Mouse (Mus musculus) embryonic facial prominence, embryonic 11.5 days (tissue): ENCODE data around the gene Crybb1. TPM values are rescaled to one million over a fixed set of nuclear protein-coding genes. Genes with fewer than 3 reads are reported as not detected.

Experiments used
- ATAC-seq: fragments of 200-750 bp; cut with Nextera tagmentation; replicated peaks from 2 replicates; pipeline ENCODE4 v1.8.0; 2017; ENCODE audit warnings: low read depth; ENCODE audit not compliant: insufficient number of reproducible peaks, low FRiP score, low TSS enrichment
- DNase-seq: peaks from one replicate; pipeline ENCODE4 v3.0.0-alpha.2; 2015; ENCODE audit warnings: low spot score
- H3K27ac ChIP-seq: fragments of 300-500 bp; sonication (generic); replicated peaks from 2 replicates; pipeline ENCODE4 v1.5.1; 2014; ENCODE audit warnings: mild to moderate bottlenecking, low read depth, low read length, control low read depth
- H3K27me3 ChIP-seq: fragments of 300-500 bp; sonication (generic); 2 replicates; pipeline ENCODE4 v1.6.1; 2014; ENCODE audit warnings: mild to moderate bottlenecking, low read length, moderate library complexity, mixed read lengths; ENCODE audit not compliant: control insufficient read depth, insufficient read depth
- H3K36me3 ChIP-seq: fragments of 300-500 bp; sonication (generic); replicated peaks from 2 replicates; pipeline ENCODE4 v1.6.1; 2014; ENCODE audit warnings: low read depth, mild to moderate bottlenecking, low read length, moderate library complexity, mixed read lengths; ENCODE audit not compliant: control insufficient read depth, insufficient read depth
- H3K4me1 ChIP-seq: fragments of 300-500 bp; sonication (generic); 2 replicates; pipeline ENCODE4 v1.6.1; 2014; ENCODE audit warnings: low read length, mixed read lengths; ENCODE audit not compliant: control insufficient read depth, insufficient read depth
- H3K4me2 ChIP-seq: fragments of 300-500 bp; sonication (generic); 2 replicates; pipeline ENCODE4 v1.6.1; 2014; ENCODE audit warnings: low read depth, mild to moderate bottlenecking, control low read depth, low read length, moderate library complexity
- H3K4me3 ChIP-seq: fragments of 300-500 bp; sonication (generic); 2 replicates; pipeline ENCODE4 v1.5.1; 2014; ENCODE audit warnings: low read depth, low read length, control low read depth
- H3K9ac ChIP-seq: fragments of 300-500 bp; sonication (generic); replicated peaks from 2 replicates; pipeline ENCODE4 v1.6.1; 2014; ENCODE audit warnings: mild to moderate bottlenecking, control low read depth, low read length
- H3K9me3 ChIP-seq: fragments of 300-500 bp; sonication (generic); replicated peaks from 2 replicates; pipeline ENCODE4 v1.6.1; 2016; ENCODE audit warnings: mild to moderate bottlenecking, low read length, inconsistent platforms, mixed read lengths; ENCODE audit not compliant: control insufficient read depth
- whole genome bisulfite sequencing: fragments of 180-500 bp; shearing (Covaris S2); extraction: QIAGEN DNeasy Blood & Tissue Kit; methylation state at CpG from one replicate; pipeline ENCODE4 v1.1.7; 2014; 5-methylcytosine and 5-hydroxymethylcytosine counted together
- polyA plus RNA-seq: library from polyadenylated mRNA; unstranded; fragments of >200 nt; fragmentation: Nextera tagmentation; extraction: Ambion mirVana; gene quantifications from 2 replicates; pipeline ENCODE4 v1.2.1, GENCODE M21; 2014

Gene Crybb1
- polyA plus RNA-seq, 1 experiment from 2014 or later: 2.7 TPM

DNA sequence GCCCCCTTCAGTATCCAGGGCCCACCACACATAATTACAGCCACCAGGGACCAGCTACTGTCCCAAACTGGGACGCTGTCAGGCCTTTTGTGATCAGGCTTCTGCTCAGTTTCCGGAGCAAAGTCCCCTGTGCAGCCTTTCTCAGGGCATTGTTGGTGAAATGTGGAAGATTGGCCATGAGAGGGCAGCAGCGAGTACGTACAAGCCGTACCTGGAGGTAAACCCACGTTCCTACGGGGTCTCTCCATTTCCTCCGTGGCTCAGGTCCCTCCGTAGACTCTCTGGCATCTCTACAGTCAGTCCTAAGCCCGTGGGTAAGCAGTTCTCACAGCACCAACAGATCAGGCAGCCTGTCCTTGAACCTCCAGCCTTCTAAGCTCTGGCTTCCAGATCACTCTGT, 41.2 kb upstream of the Crybb1 start:
- 3% methylated on average over 10 of the region's 10 CpGs for WGBS
- DNase-seq: peak; percentile 87
- H3K4me1 ChIP-seq: peaks cover 6% of the 10 kb centered on the region; the same call in 1 of the 2 replicates
- no peak; the same call in 1 of the 2 replicates for ATAC-seq
- H3K4me3 ChIP-seq: no peak overlapping the region
- no peaks in the 10 kb centered on the region for H3K9me3 ChIP-seq
- H3K9ac ChIP-seq: peak overlapping the region; percentile 39; the same call in 1 of the 2 replicates
- no peak overlapping the region for H3K4me2 ChIP-seq
- no peaks in the 10 kb centered on the region for H3K36me3 ChIP-seq
- no peaks in the 10 kb centered on the region for H3K27me3 ChIP-seq
- 0 out of 2 replicates have a peak overlapping the region, but pooled peaks have one; percentile 20 for H3K27ac ChIP-seq

DNA sequence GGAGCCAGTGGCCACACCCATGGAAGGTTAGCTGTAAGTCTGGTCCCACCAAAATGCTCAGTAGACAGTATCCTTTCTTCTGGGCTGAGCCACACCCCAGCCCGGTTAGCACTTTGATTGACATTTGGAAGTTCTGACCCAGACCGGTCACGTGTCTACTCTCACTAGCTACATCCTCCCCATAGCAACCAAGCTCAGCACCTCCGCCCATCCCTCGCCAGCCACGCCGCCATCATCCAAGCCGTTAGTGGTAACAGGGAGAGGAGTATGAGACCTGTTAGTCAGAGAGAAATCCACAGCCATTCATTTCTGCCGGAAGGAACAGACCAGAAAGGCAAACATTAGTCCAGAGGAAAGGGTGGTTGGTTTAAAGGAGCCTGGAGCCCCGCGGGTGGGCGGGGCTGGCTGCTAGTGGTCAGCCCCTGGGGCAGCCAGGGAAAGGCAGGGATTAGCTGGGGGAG, 40.3 kb upstream of the Crybb1 start:
- peak overlapping the region; percentile 29 for H3K9ac ChIP-seq
- H3K27ac ChIP-seq: peak overlapping the region; percentile 76
- DNase-seq: no peak
- 0 out of 2 replicates have a peak overlapping the region, but pooled peaks have one; percentile 12 for H3K4me3 ChIP-seq
- no peaks in the 10 kb centered on the region for H3K36me3 ChIP-seq
- no peaks in the 10 kb centered on the region for H3K9me3 ChIP-seq
- WGBS: 11% methylated on average over 12 of the region's 12 CpGs
- ATAC-seq: 0 out of 2 replicates have a peak, but pooled peaks have one; percentile 2
- peak overlapping the region; percentile 33 for H3K4me2 ChIP-seq
- peaks cover 6% of the 10 kb centered on the region; the same call in 1 of the 2 replicates for H3K4me1 ChIP-seq
- H3K27me3 ChIP-seq: no peaks in the 10 kb centered on the region

DNA sequence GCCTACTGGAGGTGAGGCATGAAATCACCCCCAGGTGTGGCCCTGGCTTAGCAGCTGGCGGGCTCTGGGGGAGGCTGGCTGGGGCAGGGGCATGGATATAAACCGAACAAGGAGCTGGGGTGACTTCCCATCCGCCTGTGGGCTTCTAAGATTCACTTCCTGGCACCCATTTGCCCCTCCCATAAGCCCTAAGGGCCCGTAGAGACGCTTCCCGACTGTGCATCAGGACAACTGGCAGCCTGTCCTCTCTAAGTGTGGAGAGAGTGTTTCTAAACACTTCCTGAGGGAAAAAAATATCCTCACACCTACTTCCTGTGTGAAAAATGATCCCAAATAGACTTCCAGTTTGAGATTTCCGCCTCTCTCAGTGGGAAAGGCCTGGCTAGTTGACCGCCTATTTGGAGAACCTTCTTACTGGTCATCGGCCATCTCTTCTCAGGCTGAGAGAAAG, 39.8 kb upstream of the Crybb1 start:
- H3K4me2 ChIP-seq: peak overlapping the region; percentile 33
- no peaks in the 10 kb centered on the region for H3K36me3 ChIP-seq
- peak overlapping the region; percentile 29 for H3K9ac ChIP-seq
- H3K9me3 ChIP-seq: no peaks in the 10 kb centered on the region
- DNase-seq (peak; percentile 71), ATAC-seq (no peak)
- peak overlapping the region; percentile 76 for H3K27ac ChIP-seq
- 0 out of 2 replicates have a peak overlapping the region, but pooled peaks have one; percentile 12 for H3K4me3 ChIP-seq
- WGBS: 24% methylated on average over 9 of the region's 9 CpGs
- peaks cover 6% of the 10 kb centered on the region; the same call in 1 of the 2 replicates for H3K4me1 ChIP-seq
- H3K27me3 ChIP-seq: no peaks in the 10 kb centered on the region

DNA sequence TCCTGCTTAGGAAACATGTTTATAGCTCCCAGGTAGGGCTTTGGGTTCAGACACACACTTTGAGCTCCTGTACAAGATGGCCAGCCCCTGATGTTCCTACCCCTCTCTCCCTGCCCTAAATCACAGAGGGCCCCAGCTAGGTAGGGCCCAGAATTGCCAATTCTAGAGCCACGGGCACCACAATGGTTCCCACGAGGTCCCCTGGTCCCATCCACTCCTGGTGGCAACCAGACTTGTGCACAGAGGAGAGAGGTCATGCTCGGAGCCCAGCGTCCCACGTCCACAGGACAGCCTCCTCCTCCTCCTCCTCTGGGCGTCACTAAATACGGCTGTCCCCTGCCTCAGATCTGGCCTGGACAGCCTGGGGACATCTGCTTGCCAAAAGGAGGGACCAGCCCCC, 39.3 kb upstream of the Crybb1 start:
- H3K4me3 ChIP-seq: no peak overlapping the region
- DNase-seq (no peak), ATAC-seq (no peak)
- no peaks in the 10 kb centered on the region for H3K9me3 ChIP-seq
- 79% methylated on average over 5 of the region's 7 CpGs for WGBS
- peaks cover 6% of the 10 kb centered on the region; the same call in 1 of the 2 replicates for H3K4me1 ChIP-seq
- H3K27me3 ChIP-seq: no peaks in the 10 kb centered on the region
- H3K9ac ChIP-seq: no peak overlapping the region
- H3K4me2 ChIP-seq: no peak overlapping the region
- no peaks in the 10 kb centered on the region for H3K36me3 ChIP-seq
- no peak overlapping the region for H3K27ac ChIP-seq

DNA sequence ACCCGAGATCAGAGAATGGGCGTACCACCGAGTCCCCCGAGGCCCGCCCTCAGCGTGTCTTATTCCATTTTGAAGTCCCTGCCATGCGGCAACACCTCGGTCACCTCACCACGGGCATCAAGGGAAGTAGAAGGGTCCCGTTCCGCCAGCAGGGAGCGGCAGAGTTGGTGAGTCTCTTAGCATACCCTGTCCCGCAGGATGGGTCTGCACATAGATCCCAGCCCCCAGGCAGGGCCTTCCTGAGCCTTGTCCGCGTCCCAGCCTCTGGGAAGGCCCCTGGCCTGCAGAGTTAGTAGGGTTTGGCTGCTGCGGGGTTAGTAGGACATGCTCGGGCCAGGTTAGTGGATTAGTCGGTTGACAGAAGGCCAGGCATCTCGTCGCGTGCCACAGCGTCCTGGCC, 38.6 kb upstream of the Crybb1 start:
- Histone ChIP-seq H3K36me3 (no peaks in the 10 kb centered on the region), H3K4me1 (peaks cover 6% of the 10 kb centered on the region; the same call in 1 of the 2 replicates), H3K27me3 (no peaks in the 10 kb centered on the region), H3K27ac (no peak overlapping the region), H3K9ac (no peak overlapping the region), H3K4me3 (no peak overlapping the region), H3K4me2 (no peak overlapping the region), H3K9me3 (no peaks in the 10 kb centered on the region)
- WGBS: 53% methylated on average over 22 of the region's 22 CpGs
- DNase-seq (no peak), ATAC-seq (no peak)

DNA sequence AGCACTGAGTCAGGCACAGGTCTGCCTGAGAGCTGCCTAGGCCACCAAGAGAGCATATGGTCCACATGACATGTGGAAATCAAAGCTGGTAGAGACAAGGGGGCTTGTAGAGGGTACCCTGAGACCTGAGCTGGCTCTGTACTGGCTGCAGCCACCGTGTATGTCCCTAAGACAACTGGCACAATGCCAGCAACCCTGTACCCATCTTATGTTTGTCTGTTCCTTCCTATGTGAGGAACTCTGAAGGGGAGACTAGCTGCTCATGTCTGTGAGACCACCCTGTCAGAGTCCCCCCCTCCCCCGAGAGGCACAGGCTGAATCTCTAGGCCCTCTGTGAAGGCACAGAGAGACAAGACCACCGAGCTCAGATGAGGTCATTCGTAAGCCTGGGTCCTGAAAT, 36.9 kb upstream of the Crybb1 start:
- H3K4me3 ChIP-seq: no peak overlapping the region
- H3K4me2 ChIP-seq: no peak overlapping the region
- ATAC-seq: no peak
- DNase-seq: no peak
- peaks cover 6% of the 10 kb centered on the region; the same call in 1 of the 2 replicates for H3K4me1 ChIP-seq
- no peaks in the 10 kb centered on the region for H3K36me3 ChIP-seq
- WGBS: 74% methylated on average over 4 of the region's 4 CpGs
- H3K27ac ChIP-seq: no peak overlapping the region
- H3K9me3 ChIP-seq: no peaks in the 10 kb centered on the region
- no peaks in the 10 kb centered on the region for H3K27me3 ChIP-seq
- H3K9ac ChIP-seq: no peak overlapping the region

- H3K27ac ChIP-seq: no peak overlapping the region
- no peak overlapping the region for H3K9ac ChIP-seq
- ATAC-seq: no peak
- H3K4me3 ChIP-seq: no peak overlapping the region
- peaks cover 6% of the 10 kb centered on the region; the same call in 1 of the 2 replicates for H3K4me1 ChIP-seq
- no peaks in the 10 kb centered on the region for H3K36me3 ChIP-seq
- no peak for DNase-seq
- H3K4me2 ChIP-seq: no peak overlapping the region
- 13% methylated on average over 1 of the region's 1 CpGs for WGBS
- no peaks in the 10 kb centered on the region for H3K9me3 ChIP-seq
- H3K27me3 ChIP-seq: no peaks in the 10 kb centered on the region
Observed at GRCm38 (mm10) chr5:112219398-112219797, 36.2 kb upstream of the Crybb1 start.

GRCm38 (mm10) chr5:112220203-112220602, 35.4 kb upstream of the Crybb1 start:
- H3K4me2 ChIP-seq: no peak overlapping the region
- DNase-seq: no peak
- no peak overlapping the region for H3K4me3 ChIP-seq
- peaks cover 5% of the 10 kb centered on the region; the same call in 1 of the 2 replicates for H3K4me1 ChIP-seq
- no peaks in the 10 kb centered on the region for H3K27me3 ChIP-seq
- no peaks in the 10 kb centered on the region for H3K9me3 ChIP-seq
- no peaks in the 10 kb centered on the region for H3K36me3 ChIP-seq
- H3K9ac ChIP-seq: no peak overlapping the region
- WGBS: 80% methylated on average over 8 of the region's 8 CpGs
- H3K27ac ChIP-seq: no peak overlapping the region
- ATAC-seq: no peak
